Mouse (Mus musculus) cerebellum, adult 2 months (tissue): ENCODE measurements around the gene Cipc. TPM values are rescaled to one million over a fixed set of nuclear protein-coding genes. Genes with fewer than 3 reads are reported as not detected.

Experiments
- DNase-seq, 2 experiments: peaks; one replicate each; pipeline ENCODE4 v3.0.0; 2021
- H3K27ac ChIP-seq: fragments of 200-500 bp; 2 replicates; pipeline ENCODE4 v1.5.1; 2012; ENCODE audit warnings: low read length, control low read depth, inconsistent platforms; ENCODE audit not compliant: insufficient read depth
- H3K27me3 ChIP-seq: fragments of 200-500 bp; 2 replicates; pipeline ENCODE4 v1.6.1; 2012; ENCODE audit warnings: inconsistent platforms, mild to moderate bottlenecking, low read length, moderate library complexity; ENCODE audit not compliant: control insufficient read depth, insufficient read depth
- H3K4me1 ChIP-seq: fragments of 200-500 bp; 2 replicates; pipeline ENCODE4 v1.6.1; 2011; ENCODE audit warnings: low read length; ENCODE audit not compliant: control insufficient read depth, insufficient read depth
- H3K4me3 ChIP-seq: fragments of 200-500 bp; replicated peaks from 2 replicates; pipeline ENCODE3; 2011; ENCODE audit warnings: mild to moderate bottlenecking, low read depth, low read length, control low read depth; ENCODE audit not compliant: insufficient read depth
- CTCF ChIP-seq: fragments of 200-500 bp; IDR thresholded peaks from 2 replicates; pipeline ENCODE4 v1.5.1; 2011; ENCODE audit warnings: low read depth, mild to moderate bottlenecking, control low read depth, low read length, moderate library complexity, borderline replicate concordance; ENCODE audit not compliant: insufficient read depth
- POLR2A ChIP-seq: fragments of 200-500 bp; IDR thresholded peaks from 2 replicates; pipeline ENCODE4 v1.6.1; 2011; ENCODE audit warnings: low read length, control low read depth, borderline replicate concordance; ENCODE audit not compliant: insufficient read depth
- WGBS: fragments of 180-500 bp; shearing (Covaris S2); methylation state at CpG from one replicate; pipeline ENCODE4 v1.1.7; 2018; 5-methylcytosine and 5-hydroxymethylcytosine counted together
- polyA plus RNA-seq: library from polyadenylated mRNA; depleted of rRNA; stranded (reverse); fragments of >200 nt; gene quantifications from 2 replicates; pipeline ENCODE4 v1.2.3, GENCODE M21; 2012; rRNA removed

Gene Cipc
- polyA plus RNA-seq: 122 and 127 TPM in 2 replicates

- Histone ChIP-seq H3K27ac (peak within 1 kb of the TSS; percentile 95), H3K4me3 (peak within 1 kb of the TSS; percentile 70), H3K4me1 (peaks cover 15% of the 10 kb centered on the region; the same call in 1 of the 2 replicates), H3K27me3 (no peaks in the 10 kb centered on the region)
- DNase-seq: peak; percentile 98 to 99
- WGBS: under 1% methylated on average over 64 of the region's 64 CpGs
- TF ChIP-seq CTCF (no peak), POLR2A (peak; percentile 81)
Observed at GRCm38 (mm10) chr12:86946862-86947574, at the start of gene Cipc. TSS of gene Cipc (plus strand) at chr12:86947043.

DNA sequence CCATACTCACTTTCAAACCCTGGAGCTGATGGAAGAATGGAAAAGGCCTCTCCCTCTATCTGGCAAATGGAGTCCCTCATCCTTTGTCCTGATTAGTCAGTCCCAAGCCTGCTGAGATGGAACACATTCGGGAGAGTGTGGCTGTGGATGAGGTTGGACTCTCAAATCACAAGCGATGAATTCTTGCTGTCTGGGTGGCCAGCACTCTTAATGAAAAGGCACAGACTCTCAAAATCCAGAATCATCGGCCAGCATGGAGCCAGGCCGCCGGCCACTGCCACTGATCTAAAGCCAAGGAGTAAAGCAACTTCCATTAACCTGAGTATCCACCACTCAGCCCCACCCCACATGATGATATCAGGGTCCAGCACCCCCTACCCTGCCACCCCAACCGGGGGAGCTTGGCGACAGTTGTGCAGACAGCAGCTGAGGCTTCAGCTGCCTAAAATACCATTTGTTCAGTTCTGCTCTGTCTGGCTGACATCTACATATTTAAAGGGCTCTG is 49.0 kb upstream of the Cipc start:
- 29% methylated on average over 7 of the region's 7 CpGs for WGBS
- no peak overlapping the region for H3K4me3 ChIP-seq
- no peaks in the 10 kb centered on the region for H3K27me3 ChIP-seq
- peaks cover 24% of the 10 kb centered on the region for H3K4me1 ChIP-seq
- peak overlapping the region; percentile 49; the same call in 1 of the 2 replicates for H3K27ac ChIP-seq
- no peak for TF ChIP-seq POLR2A
- TF ChIP-seq CTCF: no peak
- DNase-seq: no peak

DNA sequence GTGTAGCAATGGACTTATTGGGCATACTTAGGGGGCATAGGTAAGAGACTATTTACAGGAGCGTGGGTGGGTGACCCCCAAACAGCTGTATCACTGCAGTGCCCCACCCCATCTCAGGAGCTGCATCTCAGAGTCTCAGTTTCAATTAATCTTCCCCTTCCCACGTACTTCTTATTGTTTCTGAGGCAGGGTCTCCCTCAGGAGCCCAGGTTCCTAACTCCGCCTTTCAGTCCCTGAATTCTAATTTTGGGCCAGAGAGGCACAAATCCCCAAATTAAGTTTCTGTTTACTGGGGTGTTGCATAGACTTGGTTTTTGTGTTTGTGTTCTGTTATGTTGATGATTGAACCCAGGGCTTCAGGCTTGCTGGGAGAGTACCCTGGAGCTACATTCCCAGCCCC is 48.4 kb upstream of the Cipc start:
- no peak for DNase-seq
- H3K27ac ChIP-seq: 0 out of 2 replicates have a peak overlapping the region, but pooled peaks have one; percentile 17
- peaks cover 22% of the 10 kb centered on the region for H3K4me1 ChIP-seq
- no peak overlapping the region for H3K4me3 ChIP-seq
- TF ChIP-seq POLR2A: no peak
- TF ChIP-seq CTCF: no peak
- 79% methylated on average over 3 of the region's 3 CpGs for WGBS
- no peaks in the 10 kb centered on the region for H3K27me3 ChIP-seq

DNA sequence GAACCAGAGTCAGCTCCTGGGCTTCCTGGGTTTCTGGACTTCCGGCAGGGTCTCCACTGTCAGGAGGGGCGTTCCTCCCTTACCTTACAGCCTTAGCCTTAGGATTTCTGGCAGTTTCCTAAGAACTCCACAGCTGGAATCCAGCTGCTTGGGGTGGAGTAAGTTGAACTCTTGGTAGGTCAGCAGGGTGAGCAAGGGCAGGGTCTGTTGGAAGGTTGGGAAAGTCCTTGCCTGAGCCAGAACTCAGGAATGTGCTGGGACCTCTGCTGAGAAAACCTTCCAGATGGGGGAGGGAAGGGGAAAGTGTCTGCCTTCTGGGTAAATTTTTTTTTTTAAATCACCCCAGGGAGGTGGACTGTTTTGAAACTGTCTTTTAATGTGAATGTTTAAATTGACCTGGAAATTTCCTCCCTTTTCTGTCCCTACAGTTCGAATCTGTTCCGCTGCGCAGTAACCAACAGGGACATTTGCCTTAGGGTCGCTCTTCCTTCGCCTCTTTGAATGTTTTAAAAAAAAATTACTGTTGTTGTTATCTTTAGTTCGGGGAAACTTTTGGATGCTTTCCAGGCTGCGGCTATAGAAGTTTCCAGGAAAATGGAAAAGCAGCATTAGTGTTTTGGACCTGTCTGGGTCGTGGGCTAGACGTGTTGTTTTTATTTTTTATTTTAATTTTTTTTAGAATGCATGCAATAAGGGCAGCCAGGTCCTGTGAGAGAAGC is 47.2 kb upstream of the Cipc start:
- no peaks in the 10 kb centered on the region for H3K27me3 ChIP-seq
- no peak for TF ChIP-seq POLR2A
- no peak for TF ChIP-seq CTCF
- no peak overlapping the region for H3K27ac ChIP-seq

GRCm38 (mm10) chr12:86903828-86904806 is 42.7 kb upstream of the Cipc start:
- Histone ChIP-seq H3K4me3 (no peak overlapping the region), H3K27ac (no peak overlapping the region), H3K27me3 (no peaks in the 10 kb centered on the region), H3K4me1 (peaks cover 3% of the 10 kb centered on the region)
- DNase-seq: no peak
- WGBS: 74% methylated on average over 11 of the region's 11 CpGs
- TF ChIP-seq CTCF (no peak), POLR2A (no peak)

More for the DNA sequence above, 47.2 kb upstream of the Cipc start:
- H3K4me3 ChIP-seq: no peak overlapping the region
- WGBS: 79% methylated on average over 11 of the region's 11 CpGs
- no peak for DNase-seq
- peaks cover 22% of the 10 kb centered on the region for H3K4me1 ChIP-seq

GRCm38 (mm10) chr12:86905203-86905602 is 41.6 kb upstream of the Cipc start:
- no peak overlapping the region for H3K4me3 ChIP-seq
- no peaks in the 10 kb centered on the region for H3K27me3 ChIP-seq
- peak; percentile 55; the same call in 1 of the 2 replicates for TF ChIP-seq CTCF
- no peak for TF ChIP-seq POLR2A
- peak; percentile 58 to 59 for DNase-seq
- H3K4me1 ChIP-seq: peaks cover 3% of the 10 kb centered on the region
- no peak overlapping the region for H3K27ac ChIP-seq
- 16% methylated on average over 4 of the region's 4 CpGs for WGBS

- H3K4me3 ChIP-seq: no peak overlapping the region
- H3K27ac ChIP-seq: no peak overlapping the region
- DNase-seq: no peak
- TF ChIP-seq CTCF (no peak), POLR2A (no peak)
- WGBS: 60% methylated on average over 7 of the region's 7 CpGs
- H3K27me3 ChIP-seq: no peaks in the 10 kb centered on the region
- peaks cover 3% of the 10 kb centered on the region for H3K4me1 ChIP-seq
Observed at GRCm38 (mm10) chr12:86905876-86906275, 41.0 kb upstream of the Cipc start.
